Mouse (Mus musculus) gonadal fat pad, adult 2 months (tissue): ENCODE results near the gene Ptger2. TPM values are rescaled to one million over a fixed set of nuclear protein-coding genes. Genes with fewer than 3 reads are reported as not detected.
"Not testable (repeated sequence)": the region's sequence is repeated elsewhere in the genome, so short reads cannot be mapped to it uniquely, and the experiment has no call there.

ENCODE experiments used
- DNase-seq: peaks from one replicate; pipeline ENCODE4 v3.0.0-alpha.2; 2012; ENCODE audit warnings: low read depth
- polyA plus RNA-seq: library from polyadenylated mRNA; depleted of rRNA; stranded (reverse); fragments of >200 nt; gene quantifications from 2 replicates; pipeline ENCODE4 v1.2.3, GENCODE M21; 2012; rRNA removed

Gene Ptger2
- polyA plus RNA-seq, result 2.4 and 2.5 TPM in 2 replicates

DNA sequence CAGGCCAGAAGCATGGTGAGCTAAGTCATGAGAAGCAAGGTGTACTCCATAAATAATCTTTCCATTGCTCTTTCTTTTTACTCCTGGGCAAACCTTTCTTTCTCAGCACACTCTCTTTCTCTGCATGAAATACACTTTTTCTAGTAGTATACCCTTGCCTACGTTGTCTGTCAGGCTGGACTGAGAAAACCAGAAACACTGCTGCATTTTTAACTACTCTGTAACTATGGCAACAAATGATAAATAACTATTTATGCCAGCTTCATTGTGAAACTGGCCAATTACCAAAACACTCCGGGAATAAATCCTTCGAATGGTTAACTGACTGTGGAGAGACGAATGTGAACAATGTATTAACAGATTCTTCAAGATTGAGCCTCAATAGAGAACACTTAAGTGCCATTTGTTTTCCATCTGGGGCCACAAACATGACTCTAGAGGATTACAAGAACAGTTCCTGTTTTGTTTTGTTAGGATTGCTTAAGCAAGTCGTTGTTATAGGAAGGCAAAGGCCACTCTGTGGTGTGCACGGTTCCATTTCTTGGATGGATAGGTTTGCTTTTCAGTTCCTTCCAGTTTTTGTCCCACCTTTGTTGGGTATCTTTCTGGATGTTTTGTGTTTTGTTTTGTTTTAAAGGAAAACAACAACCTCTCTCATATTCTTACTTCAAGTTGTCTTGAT, at the start of gene Ptger2:
Gene Ptger2 (plus strand): TSS at position 522 of the 682 bp plus-strand sequence.
- not testable (repeated sequence) for DNase-seq

DNA sequence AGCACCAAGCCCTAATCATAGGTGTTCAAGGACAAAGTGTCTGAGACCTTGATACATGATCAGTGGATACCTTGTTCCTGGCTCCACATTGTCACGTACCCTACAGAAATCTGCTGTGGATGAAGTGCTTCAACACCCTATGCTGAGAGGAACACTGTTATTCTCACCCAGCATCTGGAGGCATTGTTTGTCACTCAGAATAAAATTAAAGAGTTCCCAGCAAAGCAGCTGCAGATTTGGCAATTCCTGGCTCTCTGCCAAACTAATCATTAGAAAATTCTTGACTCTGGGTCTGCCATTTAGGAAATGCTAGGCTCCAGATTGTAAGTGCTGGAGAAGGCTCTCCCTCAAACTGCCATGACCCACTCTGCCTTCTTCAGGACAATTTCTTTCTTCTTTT, 27.2 kb upstream of the Ptger2 start:
- DNase-seq, result no peak

DNA sequence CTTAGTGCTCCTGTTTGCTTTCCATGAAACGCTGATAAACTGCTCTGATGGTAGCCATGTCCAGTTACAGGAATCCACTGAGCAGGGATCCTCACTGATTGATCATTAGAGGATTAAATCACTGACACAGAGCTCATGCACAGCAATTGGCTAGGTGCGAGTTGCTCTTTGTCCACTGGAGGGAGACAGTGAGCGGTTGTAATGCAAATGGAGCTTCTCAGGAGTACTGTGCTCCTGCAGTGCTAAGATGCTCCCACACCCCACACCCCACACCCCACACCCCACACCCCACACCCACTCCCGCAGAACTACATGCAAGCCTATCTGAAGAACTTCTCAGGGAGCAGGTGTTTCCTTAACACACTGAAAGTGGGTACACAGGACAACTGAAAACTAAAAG, 10.7 kb upstream of the Ptger2 start:
- DNase-seq, result not testable (repeated sequence)

DNA sequence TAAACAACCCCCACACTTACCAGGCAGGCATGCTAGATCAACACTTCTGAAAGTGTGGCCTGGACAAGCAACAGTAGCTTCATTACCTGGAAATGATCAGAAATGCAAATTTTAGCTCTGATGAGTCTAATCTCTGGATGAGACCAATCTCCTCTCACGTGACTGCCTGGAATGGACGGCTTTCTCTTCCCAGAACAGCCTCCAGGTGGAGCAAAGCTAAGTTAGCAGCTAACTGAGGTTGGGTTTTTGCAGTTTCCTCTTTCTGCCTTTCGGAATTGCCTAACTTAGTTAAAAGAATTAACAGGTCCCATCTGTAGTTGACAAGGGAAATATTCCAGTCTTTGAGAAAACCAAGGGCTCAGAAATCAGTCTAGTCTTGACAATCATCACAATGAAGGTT, 8.1 kb upstream of the Ptger2 start:
- DNase-seq, result no peak

DNA sequence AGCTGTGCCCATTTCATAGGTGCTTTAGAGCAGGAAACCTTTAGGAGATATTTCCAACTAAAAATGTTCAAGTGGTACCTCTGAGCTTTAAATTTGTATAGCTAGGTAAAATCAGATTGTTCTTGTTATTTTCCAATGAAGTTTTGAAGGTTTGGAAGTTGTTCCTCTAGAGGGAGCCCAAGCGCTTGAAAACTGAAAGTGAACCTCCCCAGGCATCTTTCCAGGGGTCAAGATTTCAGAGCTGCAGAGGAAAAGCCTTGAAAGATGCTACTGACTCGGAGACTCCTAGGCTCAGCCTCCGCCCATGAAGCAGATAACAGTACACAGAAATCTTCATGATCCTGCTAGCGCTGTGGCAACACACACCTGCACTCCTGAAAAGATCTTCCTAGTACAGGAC, 6.5 kb upstream of the Ptger2 start:
- no peak for DNase-seq

DNA sequence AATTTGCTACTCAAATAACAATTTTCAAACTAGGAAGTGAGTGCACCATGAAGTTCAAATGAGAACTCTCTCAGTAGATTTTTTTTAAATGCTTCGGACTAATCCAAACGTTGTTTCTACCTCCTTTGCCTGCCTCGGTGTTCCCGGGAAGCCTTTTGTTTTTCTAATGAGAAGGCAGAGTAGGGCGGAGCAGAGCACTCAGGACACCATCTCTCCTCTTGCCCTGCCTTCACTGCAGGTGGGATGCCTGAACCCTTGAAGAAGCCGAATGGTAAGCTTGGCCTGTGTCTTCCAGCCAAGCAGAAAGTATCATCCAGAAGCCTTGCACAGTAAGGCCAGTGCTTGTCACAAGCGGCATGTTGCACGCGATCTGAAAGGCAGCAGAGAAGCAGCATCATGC, 3.9 kb upstream of the Ptger2 start:
- no peak for DNase-seq

DNA sequence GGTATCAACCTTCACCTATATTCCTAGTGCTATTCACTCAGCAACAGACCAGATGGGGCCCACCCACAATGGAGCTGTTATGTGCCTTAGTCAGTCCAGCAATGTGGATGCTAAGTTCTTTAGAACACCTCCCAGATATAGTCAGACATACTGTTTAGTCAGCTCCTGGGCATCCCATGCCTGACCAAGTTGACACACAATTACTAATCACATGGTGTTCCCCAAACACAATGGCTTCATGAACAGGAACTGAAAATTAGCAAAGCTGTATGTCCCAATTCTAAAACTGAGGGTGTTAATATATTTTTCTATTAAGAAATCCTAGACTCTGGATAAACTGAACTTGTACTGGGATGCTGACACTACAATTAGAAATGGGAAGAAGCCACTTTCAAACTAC, 1.7 kb upstream of the Ptger2 start:
- no peak for DNase-seq

DNA sequence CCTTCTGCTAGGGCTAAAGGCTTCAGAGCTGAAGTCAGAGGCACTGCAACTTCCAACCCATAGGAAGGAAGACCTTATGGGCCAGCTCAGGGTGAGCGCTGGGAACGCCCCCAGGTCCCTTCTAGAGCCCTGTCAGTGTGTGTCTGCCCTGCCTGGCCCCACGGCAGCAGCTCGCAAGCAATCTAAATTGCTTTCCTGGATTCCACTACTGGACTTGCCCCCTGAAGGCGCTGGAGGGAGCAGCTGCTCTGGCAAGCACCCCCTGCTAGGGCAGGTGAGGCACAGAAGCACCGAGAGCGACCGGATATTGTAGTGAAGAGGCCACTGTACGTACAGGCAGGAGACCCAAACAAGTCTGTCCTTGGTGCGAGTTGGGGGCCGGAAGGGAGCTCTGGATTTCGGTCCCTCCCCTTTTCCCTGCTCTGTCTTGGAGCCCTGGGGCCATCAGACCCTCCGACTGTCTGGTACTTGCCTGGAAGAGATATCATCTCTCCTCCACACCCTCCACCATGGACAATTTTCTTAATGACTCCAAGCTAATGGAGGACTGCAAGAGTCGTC, 541 bp downstream of the Ptger2 start:
- no peak for DNase-seq

DNA sequence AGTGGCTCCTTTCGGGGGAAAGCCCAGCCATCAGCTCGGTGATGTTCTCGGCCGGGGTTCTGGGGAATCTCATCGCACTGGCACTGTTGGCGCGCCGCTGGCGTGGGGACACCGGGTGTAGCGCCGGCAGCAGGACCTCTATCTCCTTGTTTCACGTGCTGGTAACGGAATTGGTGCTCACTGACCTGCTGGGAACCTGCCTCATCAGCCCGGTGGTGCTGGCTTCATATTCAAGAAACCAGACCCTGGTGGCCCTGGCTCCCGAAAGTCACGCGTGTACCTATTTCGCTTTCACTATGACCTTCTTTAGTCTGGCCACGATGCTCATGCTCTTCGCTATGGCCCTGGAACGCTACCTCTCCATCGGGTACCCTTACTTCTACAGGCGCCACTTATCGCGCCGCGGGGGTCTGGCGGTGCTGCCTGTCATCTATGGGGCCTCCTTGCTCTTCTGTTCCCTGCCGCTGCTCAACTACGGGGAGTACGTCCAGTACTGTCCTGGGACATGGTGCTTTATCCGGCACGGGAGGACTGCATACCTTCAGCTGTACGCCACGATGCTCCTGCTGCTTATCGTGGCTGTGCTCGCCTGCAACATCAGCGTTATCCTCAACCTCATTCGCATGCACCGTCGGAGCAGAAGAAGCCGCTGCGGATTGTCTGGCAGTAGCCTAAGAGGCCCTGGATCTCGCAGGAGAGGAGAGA, 1.2 kb downstream of the Ptger2 start:
- DNase-seq, result no peak

DNA sequence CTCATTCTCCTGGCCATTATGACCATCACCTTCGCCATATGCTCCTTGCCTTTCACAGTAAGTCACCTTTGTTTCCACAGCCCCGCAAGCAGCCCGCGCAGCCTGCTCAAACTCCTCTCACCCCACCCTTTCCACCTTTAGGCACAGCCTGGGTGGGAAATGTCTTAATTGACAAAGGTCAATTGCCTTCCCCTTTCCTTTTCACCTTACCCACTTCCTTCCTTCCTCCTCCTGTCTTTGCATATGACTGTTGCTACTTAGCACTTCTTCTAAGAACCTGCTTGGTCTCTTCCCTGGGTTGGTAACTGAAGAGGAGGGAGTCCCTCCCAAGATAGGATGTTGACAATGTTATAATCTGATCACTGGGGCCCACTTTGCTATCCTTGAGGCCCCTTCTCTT, 1.8 kb downstream of the Ptger2 start:
- DNase-seq, result no peak

DNA sequence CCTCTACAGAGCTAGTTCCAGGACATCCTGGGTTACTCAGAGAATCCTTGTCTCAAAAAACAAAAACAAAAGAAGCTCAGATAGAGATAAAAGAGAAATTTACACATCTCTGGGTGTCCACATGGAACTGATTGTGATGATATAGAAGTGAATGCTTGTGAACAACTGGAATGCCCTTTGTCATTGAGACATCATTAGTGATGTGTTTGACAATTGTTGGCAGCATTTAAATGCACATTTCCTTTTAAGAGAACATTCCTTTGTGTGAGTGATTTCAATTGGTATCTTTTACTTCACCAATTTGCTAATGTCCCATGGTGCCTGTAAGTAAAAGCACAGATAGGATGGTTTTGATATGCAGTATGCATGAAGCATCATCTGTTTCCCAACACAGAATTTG, 6.3 kb downstream of the Ptger2 start:
- no peak for DNase-seq

DNA sequence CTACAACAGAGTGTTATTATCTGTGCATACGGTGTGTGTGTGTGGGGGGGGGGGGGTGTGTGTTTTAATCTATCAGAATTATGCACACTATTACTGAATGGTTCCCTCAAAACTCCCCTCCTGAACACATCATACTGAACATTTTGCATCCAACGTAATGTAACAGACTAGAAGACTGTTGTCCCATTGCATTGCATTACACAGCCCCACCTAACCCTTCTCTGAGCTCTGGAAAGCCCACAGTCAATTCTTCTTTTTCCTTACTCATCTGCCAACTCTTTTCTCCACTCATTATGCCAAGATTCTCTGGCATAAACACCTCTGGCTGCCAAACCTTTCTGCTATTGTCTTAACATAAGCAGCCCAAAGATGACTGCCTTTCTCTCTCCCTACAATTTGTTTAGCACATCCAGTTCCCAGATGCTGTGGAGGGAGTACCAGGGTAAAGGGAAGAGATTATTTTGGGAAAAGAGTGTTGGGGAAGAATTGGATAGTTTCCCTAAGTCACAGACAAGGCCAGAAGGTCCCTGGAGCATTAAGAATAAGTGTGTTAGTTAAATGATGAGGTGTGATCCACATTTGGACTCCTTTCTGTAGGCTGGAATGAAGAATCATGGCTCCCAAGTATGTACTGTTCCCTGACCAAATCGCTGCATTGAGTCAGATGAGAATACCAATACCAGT, 12.2 kb downstream of the Ptger2 start:
- no peak for DNase-seq

DNA sequence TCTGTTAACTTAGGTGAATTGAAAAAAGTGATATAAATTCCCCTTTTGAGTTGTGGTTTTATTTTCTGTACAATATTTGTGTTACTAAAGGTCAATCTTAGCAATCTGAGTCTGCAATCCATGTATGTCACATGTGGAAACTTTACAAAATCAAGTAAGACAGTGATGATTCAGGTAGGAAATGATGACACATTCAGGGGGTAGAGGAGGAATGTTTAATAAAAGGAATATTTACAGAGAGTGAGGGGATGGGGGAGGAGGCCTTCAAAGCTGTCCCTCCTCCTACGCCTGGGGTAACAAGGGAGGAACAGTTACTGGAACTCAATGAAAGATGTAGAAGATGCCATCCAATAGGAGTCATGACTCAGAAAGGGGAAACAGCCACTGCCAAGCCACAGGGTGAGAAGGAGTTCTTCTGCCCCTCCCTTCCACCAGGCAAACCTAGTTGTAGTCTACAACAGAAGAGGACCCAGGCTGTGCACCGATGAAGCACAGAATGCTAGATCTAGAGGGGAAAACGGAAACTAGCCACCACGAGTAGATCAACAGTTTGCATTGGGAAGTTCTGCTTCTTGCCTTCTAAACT, 17.8 kb downstream of the Ptger2 start:
- DNase-seq, result no peak

DNA sequence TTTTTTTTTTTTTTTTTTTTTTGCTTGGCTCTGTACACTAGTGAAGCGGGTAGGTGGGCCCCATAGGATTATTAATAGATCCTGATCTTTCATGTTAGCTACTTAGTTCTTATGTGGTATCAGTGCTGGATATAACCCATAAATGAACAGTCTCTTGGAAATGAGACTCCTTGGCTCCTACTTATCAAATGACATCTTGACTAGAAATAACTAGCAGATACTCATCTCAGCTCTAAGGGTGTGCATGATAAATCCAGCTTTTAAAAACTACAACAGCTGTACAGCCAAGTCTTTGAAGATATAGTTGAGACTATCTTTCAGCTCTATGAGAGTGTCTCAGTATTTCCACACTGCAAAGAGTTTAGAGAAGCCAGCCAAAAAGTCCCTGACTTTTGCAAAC, 21.2 kb downstream of the Ptger2 start:
- no peak for DNase-seq

DNA sequence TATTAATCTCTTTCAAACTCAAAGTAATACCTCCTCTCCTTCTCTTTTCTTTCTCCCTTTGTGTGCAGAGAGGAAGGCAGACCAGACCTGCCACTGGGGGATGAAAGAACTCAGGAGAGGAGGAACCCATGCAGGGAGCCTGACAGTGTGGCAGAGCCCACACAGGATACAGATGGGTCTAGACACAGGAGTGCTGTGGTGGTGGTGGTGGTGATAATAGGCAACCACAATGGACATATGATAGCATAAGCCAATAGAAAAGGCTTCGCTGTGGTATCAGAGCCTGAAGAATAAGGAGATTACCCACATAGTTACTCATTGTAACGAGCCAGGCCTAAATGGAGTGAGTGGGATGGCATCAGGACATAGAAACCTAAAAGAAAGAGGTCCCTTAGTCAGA, 23.3 kb downstream of the Ptger2 start:
- DNase-seq, result no peak

DNA sequence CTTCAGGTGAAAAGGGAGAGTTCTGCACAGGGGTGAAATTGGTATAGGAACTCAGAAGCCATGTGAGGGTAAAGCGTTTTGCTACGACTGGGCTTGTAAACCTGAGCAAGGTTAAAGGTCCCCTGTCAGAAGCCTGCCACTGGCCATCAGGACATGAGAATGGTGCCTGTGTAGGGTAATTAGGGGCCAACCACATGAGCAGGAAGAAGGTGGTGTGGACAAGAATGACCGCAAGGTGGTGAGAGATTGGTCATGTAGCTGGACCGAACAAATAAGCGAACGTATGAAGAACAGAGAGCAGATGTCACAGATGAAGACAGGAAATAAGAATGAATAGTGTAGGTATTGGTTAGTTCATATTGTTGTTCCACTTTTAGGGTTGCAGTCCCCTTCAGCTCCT, 23.7 kb downstream of the Ptger2 start:
- DNase-seq, result no peak

DNA sequence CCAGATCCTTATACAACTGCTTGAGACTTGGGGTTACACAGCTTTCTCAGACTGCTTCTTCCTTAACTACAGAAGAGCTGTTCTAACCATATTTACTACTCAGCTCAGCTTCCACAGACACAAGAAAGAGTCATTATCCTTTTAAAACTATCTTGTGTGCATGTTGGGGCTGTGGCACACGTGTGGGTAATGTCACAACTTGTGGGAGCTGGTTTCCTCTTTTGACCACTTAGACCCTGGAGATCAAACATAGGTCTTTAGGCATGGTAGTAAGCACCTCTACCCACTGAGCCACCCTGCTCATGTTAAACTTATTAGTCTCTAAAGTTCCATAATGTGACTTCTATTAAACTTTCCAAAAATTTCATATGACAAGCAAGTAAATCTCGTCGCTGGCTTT, 33.6 kb downstream of the Ptger2 start:
- DNase-seq, result no peak

DNA sequence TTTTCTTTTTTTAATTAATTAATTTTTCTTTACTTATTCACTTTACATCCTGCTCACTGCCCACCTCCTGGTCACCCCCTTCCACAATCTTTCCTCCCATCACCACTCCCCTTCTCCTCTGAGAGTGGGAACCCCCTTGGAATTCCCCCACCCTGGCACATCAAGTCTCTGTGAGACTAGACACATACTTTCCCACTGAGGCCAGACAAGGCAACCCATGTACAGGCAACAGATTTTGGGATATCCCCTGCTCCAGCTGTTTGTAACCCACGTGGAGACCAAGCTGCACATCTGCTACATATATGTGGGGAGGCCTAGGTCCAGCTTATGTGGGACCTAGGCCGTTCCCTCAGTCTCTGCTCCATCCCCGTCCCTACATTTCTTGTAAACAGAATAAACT, 46.3 kb downstream of the Ptger2 start:
- DNase-seq, result no peak

DNA sequence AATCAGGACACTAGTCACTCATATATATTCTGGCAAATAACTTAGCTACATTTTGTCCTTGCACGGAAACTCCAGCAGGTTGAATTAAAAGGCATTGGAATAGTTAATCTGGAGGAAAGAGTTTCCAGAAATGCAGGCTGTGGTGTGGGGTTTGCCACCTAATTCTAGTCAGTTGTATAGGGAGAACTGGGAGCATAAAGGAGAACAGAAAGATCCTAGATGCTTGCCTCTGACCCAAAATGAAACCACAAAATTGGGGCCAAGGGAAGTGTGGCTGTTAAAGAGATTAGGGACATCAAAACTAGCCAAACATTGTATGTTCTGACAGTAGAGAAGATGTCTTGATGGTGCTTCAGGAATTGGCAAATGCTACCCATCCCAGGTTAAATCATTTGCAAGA, 48.6 kb downstream of the Ptger2 start:
- no peak for DNase-seq

DNA sequence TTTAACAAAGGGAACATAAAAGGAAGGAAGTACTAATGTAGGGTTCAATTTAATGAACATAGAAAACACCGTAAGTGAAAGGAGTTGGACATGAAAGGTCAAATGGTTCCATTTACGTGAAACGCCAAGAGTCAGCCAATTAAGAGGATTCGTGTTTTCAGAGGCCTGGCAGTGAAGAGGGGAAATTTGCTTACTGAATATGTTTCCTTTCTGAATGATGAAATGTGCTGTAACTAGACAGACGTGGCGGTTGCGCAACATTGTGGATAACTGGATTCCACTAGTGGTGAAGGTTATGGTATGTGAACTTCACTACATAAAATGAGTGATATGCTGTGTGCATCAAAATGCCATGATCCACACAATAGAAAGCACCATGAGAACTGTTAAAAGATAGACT, 50.1 kb downstream of the Ptger2 start:
- no peak for DNase-seq

DNA sequence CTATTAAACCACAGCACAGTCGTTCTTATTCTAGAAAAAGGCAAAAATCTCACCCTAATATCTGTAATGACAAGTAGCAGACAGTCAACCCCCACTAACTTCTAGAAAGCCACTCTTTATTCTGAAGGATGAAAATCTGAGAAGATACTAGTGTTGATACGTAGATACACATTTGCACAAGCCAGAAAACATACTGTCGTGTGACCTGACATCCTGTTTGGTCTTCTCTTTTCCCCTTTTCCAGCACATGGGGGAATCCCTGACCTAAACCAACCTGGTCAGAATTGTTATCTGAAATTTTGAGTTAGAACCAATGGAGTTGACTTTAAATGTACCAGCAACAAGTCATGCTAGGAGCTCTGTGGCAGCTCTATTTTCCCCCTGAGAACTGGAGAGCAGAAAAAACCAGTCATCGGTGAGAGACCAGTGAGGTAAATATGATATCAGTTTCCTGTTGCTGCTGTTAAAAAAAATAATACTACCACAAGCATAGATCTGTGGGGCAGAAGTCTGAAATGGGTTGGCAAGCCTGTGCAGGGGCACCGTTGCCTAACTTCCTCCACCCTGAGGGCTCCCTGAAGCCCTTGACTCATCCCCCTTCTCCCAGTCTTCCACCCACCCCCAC, 53.0 kb downstream of the Ptger2 start:
- DNase-seq, result no peak

DNA sequence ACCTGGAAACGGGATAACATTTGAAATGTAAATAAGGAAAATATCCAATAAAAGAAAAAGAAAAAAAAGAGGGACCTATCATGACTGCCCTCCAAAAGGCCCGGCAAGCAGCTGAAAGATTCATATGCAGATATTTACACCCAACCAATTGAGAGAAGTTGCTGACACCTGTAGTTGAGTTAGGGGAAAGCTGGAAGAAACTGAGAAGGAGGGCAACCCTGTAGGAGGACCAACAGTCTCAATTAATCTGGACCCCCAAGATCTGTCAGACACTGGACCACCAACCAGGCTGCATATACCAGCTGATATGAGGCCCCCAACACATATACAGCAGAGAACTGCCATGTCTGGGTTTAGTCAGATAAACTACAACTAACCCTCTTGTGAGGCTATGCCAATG, 60.1 kb downstream of the Ptger2 start:
- DNase-seq, result no peak
